Mouse (Mus musculus) layer of hippocampus, adult 11-12 months (tissue): ENCODE measurements around the gene Naaladl2.
A peak's percentile ranks its signal among the peaks of the same experiment; 100 is the strongest.
"Not testable (repeated sequence)": the region's sequence is repeated elsewhere in the genome, so short reads cannot be mapped to it uniquely, and the experiment has no call there.

Experiments used
- DNase-seq: peaks from one replicate; pipeline ENCODE4 v3.0.0; 2022; ENCODE audit warnings: low spot score

Naaladl2 gene

DNA sequence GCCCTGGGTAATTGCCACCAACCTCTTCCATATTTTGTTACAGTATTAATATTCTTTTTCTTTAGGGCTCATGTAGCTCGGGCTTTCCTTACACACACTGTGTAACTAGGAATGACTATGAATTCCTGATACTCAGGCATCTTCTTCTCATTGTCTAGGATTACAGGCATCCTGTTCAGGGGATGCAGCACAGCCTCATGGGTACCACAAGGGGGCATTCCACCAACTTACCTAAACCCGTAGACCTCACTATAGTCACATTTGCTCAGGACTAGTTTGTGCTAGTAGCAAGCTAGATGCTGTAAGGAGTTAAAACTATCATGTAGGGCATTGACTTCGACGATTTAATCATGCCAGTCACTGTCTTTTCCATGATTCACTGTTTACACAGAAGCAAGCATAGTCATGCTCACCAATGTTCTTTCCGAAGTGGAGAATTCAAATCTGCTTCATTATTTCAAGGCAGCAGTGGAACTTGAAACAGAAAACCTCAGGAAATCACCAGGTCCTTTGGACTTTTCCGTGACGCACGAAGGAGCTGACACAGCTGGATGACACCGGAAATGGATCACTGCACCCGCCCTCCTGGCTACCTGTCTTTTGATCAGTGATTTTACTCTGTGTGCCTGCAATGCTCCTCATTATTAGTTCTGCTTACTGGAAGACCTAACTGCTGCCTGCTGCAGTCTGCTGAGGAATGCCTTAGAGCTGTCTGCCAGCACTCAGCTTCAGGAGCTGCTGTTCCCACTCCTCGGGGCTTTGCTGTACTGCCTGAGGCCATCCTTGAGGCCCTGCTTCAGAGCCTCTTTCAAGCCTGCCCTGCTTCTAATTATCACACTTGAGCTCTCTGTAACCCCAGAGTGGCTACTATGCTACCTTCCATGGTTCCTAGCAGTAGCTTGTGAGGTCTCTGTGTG is 822.3 kb downstream of the Naaladl2 start:
- no peak for DNase-seq

- DNase-seq: no peak
Observed at GRCm38 (mm10) chr3:24314658-24315297, 829.3 kb downstream of the Naaladl2 start.

GRCm38 (mm10) chr3:24225418-24225817 is 918.6 kb downstream of the Naaladl2 start:
- no peak for DNase-seq

GRCm38 (mm10) chr3:24217476-24217875 is 926.6 kb downstream of the Naaladl2 start:
- DNase-seq: no peak

DNA sequence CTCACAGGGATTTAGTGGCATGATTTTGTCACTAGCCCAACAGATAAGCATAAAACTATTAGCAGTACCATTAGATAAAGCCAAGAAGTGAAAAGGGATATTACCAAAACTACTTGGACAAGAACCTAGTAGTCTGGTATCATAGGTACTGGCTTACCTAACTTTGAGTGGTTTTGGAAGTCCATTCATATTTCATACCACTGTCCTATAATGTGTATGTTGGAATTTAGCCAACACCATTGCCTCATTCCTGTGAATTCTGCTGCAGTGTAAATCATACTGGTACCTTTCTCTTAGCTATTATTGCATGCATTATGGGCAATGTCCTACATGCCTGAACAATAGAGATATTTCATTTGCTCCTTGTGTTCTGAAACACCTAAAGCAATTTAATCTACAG is 977.5 kb downstream of the Naaladl2 start:
- no peak for DNase-seq

GRCm38 (mm10) chr3:24163992-24164391 is 980.1 kb downstream of the Naaladl2 start:
- no peak for DNase-seq

GRCm38 (mm10) chr3:24151086-24151815 is 992.8 kb downstream of the Naaladl2 start:
- DNase-seq: not testable (repeated sequence)

DNA sequence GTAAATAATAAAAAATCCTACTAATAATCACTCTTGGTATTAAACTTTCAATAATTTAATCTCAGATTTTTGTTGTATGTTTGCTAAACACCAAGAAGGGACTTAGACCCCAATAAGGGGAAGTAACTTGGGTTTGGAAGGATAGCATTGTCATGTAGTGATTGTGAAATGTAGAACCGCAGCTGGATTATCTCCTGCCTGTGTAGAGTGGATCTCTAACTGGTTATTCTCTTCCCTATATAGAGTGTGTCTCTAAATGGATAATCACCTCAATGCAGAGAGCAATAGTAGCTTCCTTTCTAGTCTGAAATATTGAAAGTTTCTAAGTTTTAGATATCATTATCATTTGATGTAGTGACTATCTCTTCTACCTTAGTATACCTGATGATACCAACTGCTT is 1001.3 kb downstream of the Naaladl2 start:
- no peak for DNase-seq

DNA sequence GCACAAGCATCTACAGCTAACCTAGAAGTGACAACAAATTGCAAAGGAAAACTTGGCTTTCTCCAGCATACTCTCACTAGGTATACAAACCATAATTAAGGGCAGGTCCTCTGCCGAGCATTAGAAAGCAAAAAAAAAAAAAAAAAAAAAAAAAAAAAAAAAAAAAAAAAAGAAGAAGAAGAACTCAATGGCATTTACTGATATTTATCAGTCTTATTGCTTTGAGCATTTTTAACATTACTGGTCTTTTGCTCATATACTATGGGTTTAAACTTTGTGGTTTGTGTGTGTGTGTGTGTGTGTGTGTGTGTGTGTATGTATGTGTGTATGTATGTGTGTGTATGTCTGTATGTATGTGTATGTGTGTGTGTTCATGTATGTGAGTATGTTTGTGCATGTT is 1006.1 kb downstream of the Naaladl2 start:
- DNase-seq: no peak

DNA sequence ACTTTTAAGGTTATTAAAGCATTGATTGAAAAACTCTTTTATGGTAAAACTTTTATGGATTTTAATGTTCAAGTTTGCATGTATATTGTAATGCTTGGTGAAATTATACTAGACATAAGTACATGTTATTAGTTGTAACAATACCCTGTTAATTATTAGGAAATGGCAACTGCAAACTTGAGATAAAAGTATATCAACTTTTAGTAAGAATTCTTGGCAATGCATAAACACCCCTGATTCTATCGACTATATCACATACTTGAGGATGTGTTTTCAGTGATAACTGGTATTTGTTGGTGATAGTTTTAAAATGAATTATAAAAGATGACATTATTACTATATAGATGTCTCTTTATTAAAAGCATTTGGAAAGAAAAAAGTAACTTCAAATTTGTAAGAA is 1017.9 kb downstream of the Naaladl2 start:
- DNase-seq: no peak

GRCm38 (mm10) chr3:24124034-24124433 is 1020.0 kb downstream of the Naaladl2 start:
- DNase-seq: no peak

- DNase-seq: no peak
Observed at GRCm38 (mm10) chr3:24118136-24118535, 1025.9 kb downstream of the Naaladl2 start.

GRCm38 (mm10) chr3:24114849-24115248 is 1029.2 kb downstream of the Naaladl2 start:
- DNase-seq: no peak

GRCm38 (mm10) chr3:24113360-24113759 is 1030.7 kb downstream of the Naaladl2 start:
- DNase-seq: no peak

- no peak for DNase-seq
Observed at GRCm38 (mm10) chr3:24106391-24106790, 1037.7 kb downstream of the Naaladl2 start.

DNA sequence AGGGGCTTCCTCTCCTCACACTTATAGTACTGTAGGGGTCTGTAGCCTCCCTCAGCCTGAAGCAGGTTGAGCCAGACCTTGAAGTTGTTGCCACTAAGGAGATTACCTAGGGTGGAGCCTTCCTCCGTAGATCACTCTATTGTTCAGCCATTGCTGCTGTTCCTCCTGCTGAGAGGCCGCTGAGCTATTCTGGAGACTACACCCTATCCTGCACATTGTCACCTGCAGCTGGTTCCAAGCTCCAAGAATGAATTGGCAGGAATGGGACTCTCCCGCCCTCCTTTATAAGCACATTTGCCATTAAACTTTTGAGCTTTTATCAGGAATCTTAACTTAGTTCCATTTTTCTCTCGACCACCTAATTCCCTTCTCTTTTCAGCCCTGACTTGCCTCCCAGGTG is 1064.3 kb downstream of the Naaladl2 start:
- no peak for DNase-seq

- DNase-seq: peak; percentile 16
Observed at GRCm38 (mm10) chr3:24071169-24071797, 1072.8 kb downstream of the Naaladl2 start.

DNA sequence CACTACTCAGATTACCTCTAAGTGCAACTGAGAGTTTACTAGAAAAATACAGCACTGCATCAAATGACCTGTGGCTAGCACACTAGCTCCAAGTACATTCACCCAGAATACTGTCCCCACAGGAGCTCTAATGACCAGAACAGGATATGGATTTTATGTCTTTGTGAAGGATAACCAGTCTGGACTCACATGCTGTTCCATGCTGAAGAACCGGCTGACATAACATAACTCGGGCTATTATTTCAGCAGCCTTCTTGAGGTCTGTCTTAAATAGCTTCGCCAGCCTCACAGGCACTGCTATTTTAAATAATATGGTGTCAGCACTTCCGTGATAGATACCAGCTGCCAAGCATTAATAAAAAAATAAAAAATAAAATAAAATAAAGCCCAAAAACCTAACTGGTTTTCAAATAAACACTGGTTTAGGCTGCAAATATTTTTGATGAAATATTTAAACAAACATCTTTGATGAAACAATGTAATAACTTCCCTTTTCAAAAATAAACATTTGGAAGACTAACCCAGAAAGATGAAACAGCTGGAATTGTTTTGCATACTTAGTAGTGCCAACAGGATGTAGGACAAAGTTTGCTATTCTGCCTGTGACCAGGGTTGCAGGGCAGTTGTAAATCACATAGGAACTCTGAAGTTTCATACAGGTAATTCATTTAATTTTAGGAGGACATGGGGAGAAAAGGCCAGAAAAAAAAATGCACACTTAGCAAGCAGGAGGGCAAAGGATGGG is 1073.5 kb downstream of the Naaladl2 start:
- no peak for DNase-seq

GRCm38 (mm10) chr3:24048217-24048616 is 1095.8 kb downstream of the Naaladl2 start:
- DNase-seq: no peak

GRCm38 (mm10) chr3:24001741-24002140 is 1142.3 kb downstream of the Naaladl2 start:
- DNase-seq: no peak

DNA sequence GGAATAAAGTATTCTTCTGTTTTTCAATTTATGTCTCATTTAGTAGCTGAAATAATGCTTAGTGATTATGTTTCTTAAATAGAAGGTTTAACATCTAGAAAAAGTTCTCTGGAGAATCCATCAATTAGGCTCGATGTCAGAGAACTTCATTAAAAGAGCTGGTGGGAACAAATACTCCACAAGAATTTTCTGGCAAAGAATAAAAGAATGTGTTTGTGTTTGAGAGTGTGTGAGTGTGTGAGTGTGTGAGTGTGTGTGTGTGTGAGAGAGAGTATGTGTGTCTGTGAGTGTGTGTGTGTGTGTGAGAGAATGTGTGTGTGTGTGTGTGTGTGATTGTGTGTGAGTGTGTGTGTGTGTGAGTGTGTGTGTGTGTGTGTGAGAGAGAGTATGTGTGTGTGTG is 1170.3 kb downstream of the Naaladl2 start:
- DNase-seq: no peak
